ENCODE assay signal across 9 mouse cellular contexts in genomic region chr10:79927324-79928029, GRCm38 (mm10). TPM values are rescaled to one million over a fixed set of nuclear protein-coding genes. Genes with fewer than 3 reads are reported as not detected.
DNase-seq lines count a peak whose midpoint lies in the region; ATAC-seq and TF ChIP-seq lines count a peak whose summit lies in the region.
"Had no signal": no experiment of that assay in that cellular context is flagged by ENCODE, and none has a peak within 500 bp of the region (broad histone marks: within the 10 kb centered on the region; RNA-seq: fewer than 3 reads in every experiment).

No protein-coding gene starts in this region.

- WGBS in forebrain, postnatal 0 days = under 1% methylated on average over 54 of the region's 54 CpGs
- WGBS in intestine, embryonic 14.5 days = 1% methylated on average over 53 of the region's 54 CpGs
- WGBS in midbrain, embryonic 16.5 days = under 1% methylated on average over 54 of the region's 54 CpGs
- 0% methylated on average over 54 of the region's 54 CpGs for WGBS in stomach, embryonic 16.5 days

- peak overlapping the region; percentile 77 for H3K4me3 ChIP-seq in bone marrow macrophage, adult 2 months (ENCODE audit: insufficient read depth, low read length)
- H3K4me3 ChIP-seq in forebrain, postnatal 0 days (ENCODE audit: low read depth, low read length) = peak overlapping the region; percentile 88
- H3K4me3 ChIP-seq in intestine, embryonic 14.5 days (ENCODE audit: low read depth, low read length) = peak overlapping the region; percentile 58
- H3K4me3 ChIP-seq in midbrain, embryonic 16.5 days (ENCODE audit: low read depth, low read length) = peak overlapping the region; percentile 100
- peak overlapping the region; percentile 85 for H3K4me3 ChIP-seq in stomach, embryonic 16.5 days (replicated peaks; ENCODE audit: low read length)

- peak; percentile 44 for ATAC-seq in forebrain, postnatal 0 days
- peak; percentile 21; the same call in 1 of the 2 replicates for ATAC-seq in intestine, embryonic 14.5 days (replicated peaks; ENCODE audit: low FRiP score, low TSS enrichment, low read depth)
- ATAC-seq in midbrain, embryonic 16.5 days = peak; percentile 47
- peak; percentile 7; the same call in 1 of the 2 replicates for ATAC-seq in stomach, embryonic 16.5 days (ENCODE audit: insufficient read depth, low FRiP score)

- TF ChIP-seq CTCF in bone marrow macrophage, adult 2 months (IDR thresholded peaks at IDR 0.05; ENCODE audit: low read depth, low read length) = no peak
- TF ChIP-seq CTCF in forebrain, postnatal 0 days (IDR thresholded peaks at IDR 0.05; ENCODE audit: low read depth) = peak; percentile 38

- DNase-seq in heart, adult 18-20 months = peak; percentile 52 to 76
- no peak for DNase-seq in heart, adult 8-10 months (ENCODE audit: low spot score)
- DNase-seq in forebrain, postnatal 0 days = peak; percentile 72
- DNase-seq in intestine, embryonic 14.5 days (ENCODE audit: low spot score) = peak; percentile 87
- peak; percentile 54 for DNase-seq in liver

- H3K4me1 ChIP-seq in bone marrow macrophage, adult 2 months (ENCODE audit: control insufficient read depth, insufficient read depth, low read length) = peaks cover 36% of the 10 kb centered on the region
- H3K4me1 ChIP-seq in forebrain, postnatal 0 days (ENCODE audit: insufficient read depth) = peaks cover 8% of the 10 kb centered on the region; the same call in 1 of the 2 replicates
- peaks cover 27% of the 10 kb centered on the region for H3K4me1 ChIP-seq in intestine, embryonic 14.5 days (replicated peaks; ENCODE audit: control insufficient read depth, insufficient read depth, low read length)
- H3K4me1 ChIP-seq in midbrain, embryonic 16.5 days (ENCODE audit: control insufficient read depth, insufficient read depth, low read length) = peaks cover 24% of the 10 kb centered on the region
- peaks cover 26% of the 10 kb centered on the region for H3K4me1 ChIP-seq in stomach, embryonic 16.5 days (ENCODE audit: control insufficient read depth, insufficient read depth, low read length)

- peak overlapping the region; percentile 86 for H3K27ac ChIP-seq in bone marrow macrophage, adult 2 months (ENCODE audit: insufficient read depth, low read depth, low read length)
- H3K27ac ChIP-seq in forebrain, postnatal 0 days (ENCODE audit: low read depth, low read length) = peak overlapping the region; percentile 85
- H3K27ac ChIP-seq in intestine, embryonic 14.5 days (ENCODE audit: low read depth) = peak overlapping the region; percentile 80
- H3K27ac ChIP-seq in midbrain, embryonic 16.5 days (ENCODE audit: low read length) = peak overlapping the region; percentile 91
- H3K27ac ChIP-seq in stomach, embryonic 16.5 days (ENCODE audit: low read length) = peak overlapping the region; percentile 95

- H3K36me3 ChIP-seq in forebrain, postnatal 0 days (ENCODE audit: insufficient read depth) = peaks cover 13% of the 10 kb centered on the region; the same call in 1 of the 2 replicates
- H3K36me3 ChIP-seq in intestine, embryonic 14.5 days (ENCODE audit: control insufficient read depth, insufficient read depth, low read length) = peaks cover 19% of the 10 kb centered on the region
- H3K36me3 ChIP-seq in midbrain, embryonic 16.5 days (ENCODE audit: control insufficient read depth, insufficient read depth, low read length) = peaks cover 9% of the 10 kb centered on the region
- H3K36me3 ChIP-seq in stomach, embryonic 16.5 days (ENCODE audit: control insufficient read depth, insufficient read depth, low read length) = peaks cover 13% of the 10 kb centered on the region; the same call in 1 of the 2 replicates

- peaks cover 12% of the 10 kb centered on the region for H3K27me3 ChIP-seq in forebrain, postnatal 0 days (ENCODE audit: insufficient read depth, low read length)
- peaks cover 7% of the 10 kb centered on the region; the same call in 1 of the 2 replicates for H3K27me3 ChIP-seq in intestine, embryonic 14.5 days (replicated peaks; ENCODE audit: control insufficient read depth, insufficient read depth, low read length)
- H3K27me3 ChIP-seq in midbrain, embryonic 16.5 days (ENCODE audit: control insufficient read depth, insufficient read depth, low read depth, low read length) = peaks cover 11% of the 10 kb centered on the region
- peaks cover 3% of the 10 kb centered on the region for H3K27me3 ChIP-seq in stomach, embryonic 16.5 days (ENCODE audit: control insufficient read depth, insufficient read depth, low read length)

- peak overlapping the region; percentile 89 for H3K4me2 ChIP-seq in forebrain, postnatal 0 days (ENCODE audit: low read depth)
- H3K4me2 ChIP-seq in intestine, embryonic 14.5 days (ENCODE audit: low read length) = peak overlapping the region; percentile 88
- peak overlapping the region; percentile 93 for H3K4me2 ChIP-seq in midbrain, embryonic 16.5 days (ENCODE audit: low read length)
- H3K4me2 ChIP-seq in stomach, embryonic 16.5 days (ENCODE audit: low read depth, low read length) = peak overlapping the region; percentile 92

- H3K9me3 ChIP-seq in forebrain, postnatal 0 days (ENCODE audit: low read length) = no peaks in the 10 kb centered on the region
- no peaks in the 10 kb centered on the region for H3K9me3 ChIP-seq in intestine, embryonic 14.5 days (ENCODE audit: control insufficient read depth, low read length)
- H3K9me3 ChIP-seq in midbrain, embryonic 16.5 days (replicated peaks; ENCODE audit: control insufficient read depth, low read length, poor library complexity, severe bottlenecking) = no peaks in the 10 kb centered on the region
- no peaks in the 10 kb centered on the region for H3K9me3 ChIP-seq in stomach, embryonic 16.5 days (replicated peaks; ENCODE audit: control insufficient read depth, low read length)

- no peak for TF ChIP-seq POLR2A in bone marrow macrophage, adult 2 months (IDR thresholded peaks at IDR 0.05; ENCODE audit: borderline replicate concordance, low read depth, low read length)

- H3K9ac ChIP-seq in forebrain, postnatal 0 days = peak overlapping the region; percentile 81
- H3K9ac ChIP-seq in intestine, embryonic 14.5 days (ENCODE audit: low read length) = peak overlapping the region; percentile 76
- H3K9ac ChIP-seq in midbrain, embryonic 16.5 days (ENCODE audit: low read depth, low read length) = peak overlapping the region; percentile 90
- H3K9ac ChIP-seq in stomach, embryonic 16.5 days (ENCODE audit: low read length) = peak overlapping the region; percentile 89

RNA-seq across cellular contexts. Expression of gene Arid3a, which starts 0.6 kb away (rescaled TPM):
- 1 to 10 TPM; 1.0 to 1.1 TPM for total RNA-seq in heart, adult 18-20 months (2021)
- 1 to 10 TPM; 1.2 to 1.7 (median 1.3) TPM for total RNA-seq in heart, adult 8-10 months (2022)
- 15.4 and 17.8 TPM in 2 replicates for polyA plus RNA-seq in bone marrow macrophage, adult 2 months (2012; ENCODE audit: insufficient read depth, insufficient read length, missing spikeins)
- 7.1 and 7.9 TPM in 2 replicates for total RNA-seq in forebrain, postnatal 0 days (2014; rRNA removed)
- 1.0 and 2.1 TPM in 2 replicates for polyA plus RNA-seq in forebrain, postnatal 0 days (2015; fragmentation: Nextera tagmentation; extraction: Ambion mirVana)
- polyA plus RNA-seq in intestine, embryonic 14.5 days (2014; fragmentation: Nextera tagmentation; extraction: Ambion mirVana) = 12.7 and 14.4 TPM in 2 replicates
- 1.7 and 2.2 TPM in 2 replicates for polyA plus RNA-seq in midbrain, embryonic 16.5 days (2015; fragmentation: Nextera tagmentation; extraction: Ambion mirVana)
- 4.9 and 5.2 TPM in 2 replicates for polyA plus RNA-seq in stomach, embryonic 16.5 days (2015; fragmentation: Nextera tagmentation; extraction: Ambion mirVana)

RNA-seq across cellular contexts. Expression of gene R3hdm4, which starts 6.5 kb away (rescaled TPM):
- 10 to 100 TPM; 75.3 to 78.2 TPM for total RNA-seq in heart, adult 18-20 months (2021)
- total RNA-seq in heart, adult 8-10 months (2022) = 10 to 100 TPM; 75.2 to 85.9 (median 81.0) TPM
- 87.2 and 90.4 TPM in 2 replicates for polyA plus RNA-seq in bone marrow macrophage, adult 2 months (2012; ENCODE audit: insufficient read depth, insufficient read length, missing spikeins)
- total RNA-seq in forebrain, postnatal 0 days (2014; rRNA removed) = 117 and 129 TPM in 2 replicates
- 282 and 333 TPM in 2 replicates for polyA plus RNA-seq in forebrain, postnatal 0 days (2015; fragmentation: Nextera tagmentation; extraction: Ambion mirVana)
- 122 and 126 TPM in 2 replicates for polyA plus RNA-seq in intestine, embryonic 14.5 days (2014; fragmentation: Nextera tagmentation; extraction: Ambion mirVana)
- polyA plus RNA-seq in midbrain, embryonic 16.5 days (2015; fragmentation: Nextera tagmentation; extraction: Ambion mirVana) = 273 and 293 TPM in 2 replicates
- polyA plus RNA-seq in stomach, embryonic 16.5 days (2015; fragmentation: Nextera tagmentation; extraction: Ambion mirVana) = 160 and 176 TPM in 2 replicates

RNA-seq across cellular contexts. Expression of gene Kiss1r, which starts 10.7 kb away (rescaled TPM):
- under 1 TPM; 0.17 to 0.46 TPM for total RNA-seq in heart, adult 18-20 months (2021)
- under 1 TPM; 0.28 to 0.62 (median 0.32) TPM for total RNA-seq in heart, adult 8-10 months (2022)
- 0.67 and 0.71 TPM in 2 replicates for polyA plus RNA-seq in bone marrow macrophage, adult 2 months (2012; ENCODE audit: insufficient read depth, insufficient read length, missing spikeins)
- total RNA-seq in forebrain, postnatal 0 days (2014; rRNA removed) = 4.2 and 5.4 TPM in 2 replicates
- polyA plus RNA-seq in forebrain, postnatal 0 days (2015; fragmentation: Nextera tagmentation; extraction: Ambion mirVana) = 3.4 and 3.6 TPM in 2 replicates
- 0.46 and 0.51 TPM in 2 replicates for polyA plus RNA-seq in intestine, embryonic 14.5 days (2014; fragmentation: Nextera tagmentation; extraction: Ambion mirVana)
- polyA plus RNA-seq in midbrain, embryonic 16.5 days (2015; fragmentation: Nextera tagmentation; extraction: Ambion mirVana) = 3.5 and 3.8 TPM in 2 replicates
- 0.89 and 0.97 TPM in 2 replicates for polyA plus RNA-seq in stomach, embryonic 16.5 days (2015; fragmentation: Nextera tagmentation; extraction: Ambion mirVana)

RNA-seq across cellular contexts. Expression of gene Gm26602, which starts 16.8 kb away (rescaled TPM):
- total RNA-seq in heart, adult 18-20 months (2021) = not detected
- total RNA-seq in heart, adult 8-10 months (2022) = not detected
- not detected in 2 replicates for polyA plus RNA-seq in bone marrow macrophage, adult 2 months (2012; ENCODE audit: insufficient read depth, insufficient read length, missing spikeins)
- not detected in 2 replicates for total RNA-seq in forebrain, postnatal 0 days (2014; rRNA removed)
- 34.4 and 39.2 TPM in 2 replicates for polyA plus RNA-seq in forebrain, postnatal 0 days (2015; fragmentation: Nextera tagmentation; extraction: Ambion mirVana)
- polyA plus RNA-seq in intestine, embryonic 14.5 days (2014; fragmentation: Nextera tagmentation; extraction: Ambion mirVana) = not detected in 2 replicates
- polyA plus RNA-seq in midbrain, embryonic 16.5 days (2015; fragmentation: Nextera tagmentation; extraction: Ambion mirVana) = 2.6 and 13.4 TPM in 2 replicates
- polyA plus RNA-seq in stomach, embryonic 16.5 days (2015; fragmentation: Nextera tagmentation; extraction: Ambion mirVana) = 4.1 TPM in 1 of 2 replicates, not detected in the other
- total RNA-seq: adrenal gland, adult 18-20 months had no signal

RNA-seq across cellular contexts. Expression of gene Med16, which starts 18.8 kb away (rescaled TPM):
- total RNA-seq in heart, adult 18-20 months (2021) = 10 to 100 TPM; 50.4 to 56.7 TPM
- 10 to 100 TPM; 48.5 to 65.2 (median 53.3) TPM for total RNA-seq in heart, adult 8-10 months (2022)
- polyA plus RNA-seq in bone marrow macrophage, adult 2 months (2012; ENCODE audit: insufficient read depth, insufficient read length, missing spikeins) = 14.6 and 19.3 TPM in 2 replicates
- 47.0 and 60.9 TPM in 2 replicates for total RNA-seq in forebrain, postnatal 0 days (2014; rRNA removed)
- 46.1 and 56.0 TPM in 2 replicates for polyA plus RNA-seq in forebrain, postnatal 0 days (2015; fragmentation: Nextera tagmentation; extraction: Ambion mirVana)
- polyA plus RNA-seq in intestine, embryonic 14.5 days (2014; fragmentation: Nextera tagmentation; extraction: Ambion mirVana) = 42.0 and 46.3 TPM in 2 replicates
- 55.4 and 56.6 TPM in 2 replicates for polyA plus RNA-seq in midbrain, embryonic 16.5 days (2015; fragmentation: Nextera tagmentation; extraction: Ambion mirVana)
- 39.6 and 42.3 TPM in 2 replicates for polyA plus RNA-seq in stomach, embryonic 16.5 days (2015; fragmentation: Nextera tagmentation; extraction: Ambion mirVana)
